ENCODE assay signal across 10 mouse cellular contexts in genomic region chr15:99715361-99715865, GRCm38 (mm10). TPM values are rescaled to one million over a fixed set of nuclear protein-coding genes. Genes with fewer than 3 reads are reported as not detected.
A peak's percentile ranks its signal among the peaks of the same experiment; 100 is the strongest.
DNase-seq lines count a peak whose midpoint lies in the region; ATAC-seq and TF ChIP-seq lines count a peak whose summit lies in the region.
"Had no signal": no experiment of that assay in that cellular context is flagged by ENCODE, and none has a peak within 500 bp of the region (broad histone marks: within the 10 kb centered on the region; RNA-seq: fewer than 3 reads in every experiment).

No protein-coding gene starts in this region.

- no peaks in the 10 kb centered on the region for H3K27me3 ChIP-seq in C2C12 (ENCODE audit: control insufficient read depth, insufficient read depth, insufficient read length)
- H3K27me3 ChIP-seq in forebrain, embryonic 15.5 days, result no peaks in the 10 kb centered on the region
- H3K27me3 ChIP-seq in liver, embryonic 14.5 days (ENCODE audit: control insufficient read depth, insufficient read depth, low read length), result no peaks in the 10 kb centered on the region
- H3K27me3 ChIP-seq: embryonic facial prominence, embryonic 13.5 days; stomach, embryonic 15.5 days had no signal

- H3K4me3 ChIP-seq in C2C12 (ENCODE audit: insufficient read depth, poor library complexity, severe bottlenecking), result no peak overlapping the region
- no peak overlapping the region for H3K4me3 ChIP-seq in forebrain, embryonic 15.5 days
- no peak overlapping the region for H3K4me3 ChIP-seq in liver, embryonic 14.5 days (ENCODE audit: insufficient read depth in 1 of 2, low read depth in 2 of 2, low read length in 2 of 2)
- H3K4me3 ChIP-seq: embryonic facial prominence, embryonic 13.5 days; stomach, embryonic 15.5 days had no signal

- peak overlapping the region; percentile 83 for H3K27ac ChIP-seq in forebrain, embryonic 15.5 days (replicated peaks)
- H3K27ac ChIP-seq in liver, embryonic 14.5 days, result no peak overlapping the region
- H3K27ac ChIP-seq: embryonic facial prominence, embryonic 13.5 days; stomach, embryonic 15.5 days had no signal

- no peak overlapping the region for H3K4me2 ChIP-seq in forebrain, embryonic 15.5 days (replicated peaks)
- no peak overlapping the region for H3K4me2 ChIP-seq in liver, embryonic 14.5 days (ENCODE audit: low read depth)
- H3K4me2 ChIP-seq: embryonic facial prominence, embryonic 13.5 days; stomach, embryonic 15.5 days had no signal

- H3K36me3 ChIP-seq in C2C12 (ENCODE audit: control insufficient read depth, insufficient read depth), result peaks cover 50% of the 10 kb centered on the region
- H3K36me3 ChIP-seq in forebrain, embryonic 15.5 days, result peaks cover 44% of the 10 kb centered on the region
- peaks cover 2% of the 10 kb centered on the region; the same call in 1 of the 2 replicates for H3K36me3 ChIP-seq in liver, embryonic 14.5 days (replicated peaks; ENCODE audit: control insufficient read depth, insufficient read depth, low read depth)

- TF ChIP-seq EP300 in liver, embryonic 14.5 days (IDR thresholded peaks at IDR 0.05; ENCODE audit: low read depth), result 0 out of 2 replicates have a peak, but pooled peaks have one; percentile 30

- peak; percentile 36 to 40 for DNase-seq in adrenal gland, postnatal 36 days
- no peak for DNase-seq in adrenal gland, postnatal 4 days (ENCODE audit: low spot score in 2 of 2)
- DNase-seq in liver, embryonic 14.5 days (ENCODE audit: low read depth in 3 of 3, low spot score in 3 of 3), result no peak
- peak; percentile 47 to 68 for DNase-seq in spleen, postnatal 36 days (ENCODE audit: low spot score in 2 of 2)
- no peak for DNase-seq in embryo, embryonic 10 days (ENCODE audit: low spot score)
- DNase-seq in thymus, postnatal 4 days, result no peak

- ATAC-seq in forebrain, embryonic 15.5 days (replicated peaks), result peak; percentile 69
- ATAC-seq in liver, embryonic 14.5 days (ENCODE audit: insufficient read depth), result no peak

- no peaks in the 10 kb centered on the region for H3K9me3 ChIP-seq in forebrain, embryonic 15.5 days
- no peaks in the 10 kb centered on the region for H3K9me3 ChIP-seq in liver, embryonic 14.5 days (ENCODE audit: control insufficient read depth, low read length)
- H3K9me3 ChIP-seq: embryonic facial prominence, embryonic 13.5 days; stomach, embryonic 15.5 days had no signal

- 25% methylated on average over 13 of the region's 13 CpGs for WGBS in forebrain, embryonic 15.5 days
- WGBS in liver, embryonic 14.5 days (ENCODE audit: insufficient replicate concordance), result 59% methylated on average over 13 of the region's 13 CpGs

- no peak overlapping the region for H3ac ChIP-seq in C2C12 (ENCODE audit: control insufficient read depth, insufficient read length, low read depth)

- peaks cover 28% of the 10 kb centered on the region for H3K4me1 ChIP-seq in forebrain, embryonic 15.5 days
- H3K4me1 ChIP-seq in liver, embryonic 14.5 days (replicated peaks; ENCODE audit: control insufficient read depth in 2 of 2, insufficient read depth in 2 of 2, low read length in 1 of 2), result peaks cover 0 to 7% of the 10 kb centered on the region in 2 experiments; a peak in 2 of 4 replicates

- no peak for TF ChIP-seq CTCF in C2C12 (IDR thresholded peaks at IDR 0.05; ENCODE audit: control insufficient read depth, insufficient read depth, insufficient read length)
- no peak for TF ChIP-seq CTCF in liver, embryonic 14.5 days (IDR thresholded peaks at IDR 0.05; ENCODE audit: low read depth)

- H3K9ac ChIP-seq in forebrain, embryonic 15.5 days (replicated peaks), result no peak overlapping the region
- H3K9ac ChIP-seq in liver, embryonic 14.5 days (replicated peaks), result no peak overlapping the region
- H3K9ac ChIP-seq: stomach, embryonic 15.5 days had no signal

- no peaks in the 10 kb centered on the region for H3K79me3 ChIP-seq in C2C12 (ENCODE audit: low read depth)

- H3K79me2 ChIP-seq in C2C12 (ENCODE audit: control insufficient read depth, insufficient read depth), result no peaks in the 10 kb centered on the region

TF ChIP-seq in C2C12, 6 proteins besides CTCF, POLR2A, EP300 and RAD21:
- TF ChIP-seq MAX (IDR thresholded peaks at IDR 0.05) (no peak), USF1 (IDR thresholded peaks at IDR 0.05; ENCODE audit: low read depth) (no peak), MYOG (IDR thresholded peaks at IDR 0.05; ENCODE audit: control insufficient read depth, extremely low read depth, insufficient read length) (no peak), CEBPB (IDR thresholded peaks at IDR 0.05; ENCODE audit: low read depth) (no peak), MYOD1 (IDR thresholded peaks at IDR 0.05; ENCODE audit: control insufficient read depth, insufficient read length, low read depth) (peak; percentile 23)

RNA-seq across cellular contexts. Expression of gene Gpd1, which starts 1.9 kb away (rescaled TPM):
- total RNA-seq in adrenal gland, postnatal 36 days (2021), result 1,000 to 10,000 TPM in 1 of 2 experiments, 100 to 1,000 TPM in 1; 945 to 1,041 TPM
- 100 to 1,000 TPM; 259 to 304 TPM for total RNA-seq in adrenal gland, postnatal 4 days (2021)
- 0.64 TPM for polyA plus RNA-seq in C2C12 (2012; fragmentation: generic; extraction: Trizol)
- polyA plus RNA-seq in forebrain, embryonic 15.5 days (2015; fragmentation: Nextera tagmentation; extraction: Ambion mirVana), result 1.9 and 2.6 TPM in 2 replicates
- polyA plus RNA-seq in liver, embryonic 14.5 days (2012; rRNA removed), result 8.1 and 9.1 TPM in 2 replicates
- polyA plus RNA-seq in liver, embryonic 14.5 days (2014; fragmentation: Nextera tagmentation; extraction: Ambion mirVana), result 5.2 and 5.3 TPM in 2 replicates

RNA-seq across cellular contexts. Expression of gene Cox14, which starts 10.0 kb away (rescaled TPM):
- 100 to 1,000 TPM; 227 to 257 TPM for total RNA-seq in adrenal gland, postnatal 36 days (2021)
- 100 to 1,000 TPM; 171 to 192 TPM for total RNA-seq in adrenal gland, postnatal 4 days (2021)
- polyA plus RNA-seq in C2C12 (2012; fragmentation: generic; extraction: Trizol), result 210 TPM
- polyA plus RNA-seq in forebrain, embryonic 15.5 days (2015; fragmentation: Nextera tagmentation; extraction: Ambion mirVana), result 175 and 190 TPM in 2 replicates
- polyA plus RNA-seq in liver, embryonic 14.5 days (2012; rRNA removed), result 67.6 and 77.0 TPM in 2 replicates
- 81.4 and 84.9 TPM in 2 replicates for polyA plus RNA-seq in liver, embryonic 14.5 days (2014; fragmentation: Nextera tagmentation; extraction: Ambion mirVana)

RNA-seq across cellular contexts. Expression of gene Gm17349, which starts 10.1 kb away (rescaled TPM):
- 10 to 100 TPM; 19.6 to 24.6 TPM for total RNA-seq in adrenal gland, postnatal 36 days (2021)
- total RNA-seq in adrenal gland, postnatal 4 days (2021), result 10 to 100 TPM; 34.8 to 45.6 TPM
- polyA plus RNA-seq in C2C12 (2012; fragmentation: generic; extraction: Trizol), result not detected
- not detected in 2 replicates for polyA plus RNA-seq in forebrain, embryonic 15.5 days (2015; fragmentation: Nextera tagmentation; extraction: Ambion mirVana)
- polyA plus RNA-seq in liver, embryonic 14.5 days (2012; rRNA removed), result not detected in 2 replicates
- polyA plus RNA-seq in liver, embryonic 14.5 days (2014; fragmentation: Nextera tagmentation; extraction: Ambion mirVana), result not detected in 2 replicates
- polyA plus RNA-seq: embryonic facial prominence, embryonic 13.5 days; stomach, embryonic 15.5 days had no signal

RNA-seq across cellular contexts. Expression of gene Smarcd1, which starts 13.5 kb away (rescaled TPM):
- 10 to 100 TPM; 40.8 to 51.2 TPM for total RNA-seq in adrenal gland, postnatal 36 days (2021)
- 100 to 1,000 TPM in 1 of 2 experiments, 10 to 100 TPM in 1; 94.9 to 103 TPM for total RNA-seq in adrenal gland, postnatal 4 days (2021)
- polyA plus RNA-seq in C2C12 (2012; fragmentation: generic; extraction: Trizol), result 28.6 TPM
- polyA plus RNA-seq in forebrain, embryonic 15.5 days (2015; fragmentation: Nextera tagmentation; extraction: Ambion mirVana), result 121 and 124 TPM in 2 replicates
- polyA plus RNA-seq in liver, embryonic 14.5 days (2012; rRNA removed), result 6.7 and 6.9 TPM in 2 replicates
- 4.4 and 4.8 TPM in 2 replicates for polyA plus RNA-seq in liver, embryonic 14.5 days (2014; fragmentation: Nextera tagmentation; extraction: Ambion mirVana)

RNA-seq across cellular contexts. Expression of gene Asic1, which starts 45.2 kb away (rescaled TPM):
- under 1 TPM; 0.53 to 0.56 TPM for total RNA-seq in adrenal gland, postnatal 36 days (2021)
- 1 to 10 TPM; 1.4 to 1.5 TPM for total RNA-seq in adrenal gland, postnatal 4 days (2021)
- 2.2 TPM for polyA plus RNA-seq in C2C12 (2012; fragmentation: generic; extraction: Trizol)
- polyA plus RNA-seq in forebrain, embryonic 15.5 days (2015; fragmentation: Nextera tagmentation; extraction: Ambion mirVana), result 26.0 and 30.4 TPM in 2 replicates
- 0.15 and 0.34 TPM in 2 replicates for polyA plus RNA-seq in liver, embryonic 14.5 days (2012; rRNA removed)
- 0.04 and 0.06 TPM in 2 replicates for polyA plus RNA-seq in liver, embryonic 14.5 days (2014; fragmentation: Nextera tagmentation; extraction: Ambion mirVana)

Comparison
In these comparisons a context has a peak if more than half of its experiments do, and no peak if none do; other contexts are left out.
1. DNase-seq: peak in adrenal gland, postnatal 36 days (2 of 2) and spleen, postnatal 36 days (2 of 2); none in adrenal gland, postnatal 4 days (0 of 2), liver, embryonic 14.5 days (0 of 3), embryo, embryonic 10 days (single experiment) and thymus, postnatal 4 days (single experiment).